Mouse (Mus musculus): ENCODE data around the gene Dnmt3l.
"Not testable (repeated sequence)": the region's sequence is repeated elsewhere in the genome, so short reads cannot be mapped to it uniquely, and the experiment has no call there.

Dnmt3l gene

DNA sequence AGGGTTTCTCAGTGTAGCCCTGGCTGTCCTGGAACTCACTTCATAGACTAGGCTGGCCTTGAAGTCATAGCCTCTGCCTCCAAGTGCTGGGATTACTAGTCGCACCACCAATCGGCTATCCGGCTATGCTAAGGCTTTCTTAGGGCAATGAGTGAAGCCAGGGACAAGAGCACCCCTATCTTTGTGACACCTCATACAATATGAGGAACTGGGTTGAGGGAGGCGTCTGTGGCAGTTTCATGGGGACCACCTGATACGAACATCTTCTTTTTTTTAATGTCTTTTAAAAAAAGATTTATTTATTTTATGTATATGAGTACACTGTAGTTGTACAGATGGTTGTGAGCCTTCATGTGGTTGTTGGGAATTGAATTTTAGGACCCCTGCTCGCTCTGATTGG lies 44.0 kb downstream of the Dnmt3l start:
- DNase-seq (ENCODE audit: low spot score): no peak

DNA sequence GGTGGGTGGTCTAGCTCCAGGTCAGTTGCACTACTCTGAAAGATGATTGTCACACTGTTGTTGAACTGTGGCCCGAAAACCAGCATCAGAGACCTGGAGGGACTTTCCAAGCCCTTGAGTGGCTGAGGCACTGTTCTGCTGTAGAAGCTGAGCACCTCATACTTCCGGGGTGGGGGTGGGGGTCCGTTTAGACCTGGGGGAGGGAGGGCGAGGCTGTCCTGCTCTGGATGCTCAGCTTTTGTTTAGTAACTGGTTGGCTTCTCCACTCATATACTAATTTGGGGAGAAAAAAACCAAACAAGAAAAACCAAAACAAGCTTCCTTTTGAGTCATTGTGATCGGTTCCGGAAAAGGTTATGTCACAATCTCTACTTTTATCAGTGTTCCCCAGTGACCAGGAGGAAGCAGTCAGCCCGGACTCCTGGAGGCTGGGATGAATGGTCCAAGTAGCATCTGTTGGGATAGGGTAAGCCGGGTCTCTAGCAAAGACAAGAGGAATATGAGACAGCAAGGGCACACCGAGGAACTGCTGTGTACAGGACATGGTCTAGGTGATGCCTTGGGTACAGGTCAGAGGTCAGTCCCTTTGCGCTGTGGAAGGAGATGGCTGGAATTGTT lies 44.8 kb downstream of the Dnmt3l start:
- peak; percentile 72 for DNase-seq (ENCODE audit: low spot score)

DNA sequence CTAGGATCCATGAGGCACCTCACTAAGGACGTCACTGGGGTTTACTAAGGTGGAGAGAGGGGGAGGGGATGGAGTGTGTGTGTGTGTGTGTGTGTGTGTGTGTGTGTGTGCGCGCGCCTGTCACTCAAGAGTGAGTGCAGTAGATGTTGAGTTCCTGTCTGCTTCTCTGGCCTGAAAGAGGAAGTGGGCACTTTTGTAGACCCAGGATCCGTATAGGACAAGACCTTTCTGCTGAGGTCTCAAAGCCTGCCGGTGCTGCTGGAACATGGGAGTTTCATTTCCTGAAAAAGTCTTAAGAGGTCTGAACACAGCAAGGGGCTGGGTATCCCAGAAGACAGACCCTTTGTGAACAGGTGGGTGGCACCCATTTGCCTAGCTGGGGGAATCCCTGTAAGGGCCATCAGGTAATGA lies 45.4 kb downstream of the Dnmt3l start:
- DNase-seq (ENCODE audit: low spot score): peak; percentile 61

DNA sequence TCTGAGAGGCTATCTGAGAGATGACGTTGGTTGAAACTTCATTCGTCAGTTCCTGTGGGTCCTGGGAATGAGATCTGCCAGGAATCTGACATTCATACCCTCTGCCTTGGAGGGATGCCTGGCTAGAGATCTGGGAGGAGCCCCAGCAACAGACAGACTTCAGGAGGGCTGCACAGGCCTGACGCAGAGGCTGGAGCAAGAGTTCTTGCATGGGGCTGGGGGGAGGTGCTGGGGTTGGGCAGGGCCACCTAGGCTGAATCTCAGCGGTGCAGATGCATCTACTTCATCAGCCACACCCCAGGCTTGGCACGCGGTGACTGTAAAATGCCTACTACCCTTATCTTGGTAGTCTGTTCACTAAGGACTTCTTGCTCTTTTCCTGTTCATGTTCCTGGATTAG lies 48.5 kb downstream of the Dnmt3l start:
- no peak for DNase-seq (ENCODE audit: low spot score)

DNA sequence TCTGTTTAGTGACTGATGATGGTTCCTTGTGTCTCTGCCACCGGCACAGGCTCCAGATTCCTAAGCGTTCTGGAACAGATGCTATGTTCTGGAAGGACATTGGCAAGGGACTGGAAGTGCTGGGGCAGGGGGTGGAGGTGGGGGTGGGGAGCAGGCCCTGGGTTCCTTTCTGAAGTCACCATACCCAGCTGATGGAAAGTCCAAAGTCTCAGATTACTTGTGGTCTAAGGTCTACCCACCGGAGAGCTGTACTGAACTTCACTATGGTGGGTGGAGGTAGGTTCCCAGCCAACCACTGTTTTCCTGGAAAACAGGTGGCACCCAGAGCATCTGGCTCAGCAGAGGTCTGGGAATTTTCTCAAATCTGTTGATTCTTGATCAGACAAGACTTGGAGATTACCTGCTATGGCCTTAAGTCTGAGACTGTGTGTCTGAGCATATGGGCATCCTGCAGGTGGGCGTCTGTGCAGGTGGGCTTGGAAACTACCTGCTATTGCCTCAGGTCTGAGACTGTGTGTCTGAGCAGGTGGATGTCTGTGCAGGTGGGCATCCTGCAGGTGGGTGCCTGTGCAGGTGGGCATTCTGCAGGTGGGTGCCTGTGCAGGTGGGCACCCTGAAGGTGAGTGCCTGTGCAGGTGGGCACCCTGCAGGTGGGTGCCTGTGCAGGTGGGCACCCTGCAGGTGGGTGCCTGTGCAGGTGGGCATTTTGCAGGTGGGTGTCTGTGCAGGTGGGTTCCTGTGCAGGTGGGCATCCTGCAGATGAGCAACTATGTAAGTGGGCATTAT lies 49.2 kb downstream of the Dnmt3l start:
- no peak for DNase-seq (ENCODE audit: low spot score)

DNA sequence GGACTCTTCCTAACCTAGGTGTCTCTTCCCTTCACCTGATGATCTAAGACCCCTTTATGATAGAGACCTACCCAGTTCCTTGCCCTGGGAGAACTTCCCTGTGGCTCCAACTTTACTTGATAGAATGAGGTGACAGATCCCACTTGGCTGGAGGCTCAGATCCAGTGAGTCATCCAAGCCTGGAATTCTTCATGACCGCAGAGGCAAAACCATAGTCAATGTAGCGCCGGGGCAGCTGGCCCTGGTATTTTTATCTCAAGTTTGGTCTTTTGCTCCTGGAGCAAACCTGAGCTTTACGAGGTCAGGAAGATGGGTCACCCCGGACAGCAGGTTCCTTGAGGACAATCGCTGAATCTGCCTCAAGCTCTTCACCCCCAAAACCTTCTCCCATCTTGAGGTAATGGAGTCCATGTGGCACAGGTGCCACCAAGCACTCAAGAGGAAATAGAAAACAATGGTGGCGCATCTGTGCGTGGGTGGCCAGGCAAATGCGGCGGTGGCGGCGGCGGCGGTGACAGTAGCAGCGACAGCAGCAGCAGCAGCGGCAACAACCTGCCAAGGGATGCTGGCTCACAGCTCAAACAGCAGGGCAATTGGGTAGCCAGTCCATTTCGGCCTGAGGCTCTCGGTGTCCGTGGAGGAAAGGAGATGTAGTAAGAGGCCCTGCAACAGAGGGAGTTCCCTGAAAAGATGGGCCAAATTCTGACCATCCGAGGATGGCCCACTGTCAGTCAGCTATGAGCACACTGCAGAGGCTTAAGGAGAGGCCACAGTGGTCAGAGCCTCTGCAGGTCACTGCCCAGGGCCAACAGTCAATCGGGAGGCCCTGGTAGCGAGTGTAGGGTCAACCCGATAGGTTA lies 50.3 kb downstream of the Dnmt3l start:
- no peak for DNase-seq (ENCODE audit: low spot score)

DNA sequence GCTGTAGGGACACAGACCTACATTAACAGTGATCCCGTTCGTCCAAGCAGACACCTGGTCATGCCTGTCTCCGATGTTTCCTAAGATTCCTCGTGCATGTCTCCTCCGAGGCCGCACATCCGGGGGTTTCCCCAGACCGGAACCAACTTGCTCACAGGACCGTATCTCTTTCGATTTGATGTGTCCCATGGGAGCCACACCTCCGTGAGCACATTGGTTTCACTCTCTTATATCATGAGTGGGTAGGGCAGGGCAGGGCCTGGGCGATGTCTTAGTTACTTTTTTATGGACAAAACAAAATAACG lies 50.9 kb downstream of the Dnmt3l start:
- DNase-seq (ENCODE audit: low spot score): peak; percentile 27

DNA sequence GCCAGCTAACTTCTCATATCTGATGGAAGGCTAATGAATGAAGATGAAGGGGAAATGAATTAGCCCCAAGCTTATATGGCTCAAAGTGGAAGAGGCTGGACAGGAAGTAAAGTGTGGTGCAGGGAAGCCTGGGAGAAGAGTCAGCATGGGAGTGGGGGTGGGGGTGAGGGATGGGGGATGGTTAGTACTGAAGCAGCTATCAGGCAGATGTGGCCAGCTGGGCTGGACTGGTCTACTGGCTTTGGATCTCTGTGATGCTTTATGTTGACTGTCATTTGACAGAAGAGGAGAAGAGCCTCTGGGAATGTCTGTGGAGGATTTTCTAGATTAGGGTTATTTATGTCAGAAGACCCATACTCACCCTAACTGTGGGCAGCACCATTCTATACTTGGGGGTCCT lies 53.5 kb downstream of the Dnmt3l start:
- no peak for DNase-seq (ENCODE audit: low spot score)

DNA sequence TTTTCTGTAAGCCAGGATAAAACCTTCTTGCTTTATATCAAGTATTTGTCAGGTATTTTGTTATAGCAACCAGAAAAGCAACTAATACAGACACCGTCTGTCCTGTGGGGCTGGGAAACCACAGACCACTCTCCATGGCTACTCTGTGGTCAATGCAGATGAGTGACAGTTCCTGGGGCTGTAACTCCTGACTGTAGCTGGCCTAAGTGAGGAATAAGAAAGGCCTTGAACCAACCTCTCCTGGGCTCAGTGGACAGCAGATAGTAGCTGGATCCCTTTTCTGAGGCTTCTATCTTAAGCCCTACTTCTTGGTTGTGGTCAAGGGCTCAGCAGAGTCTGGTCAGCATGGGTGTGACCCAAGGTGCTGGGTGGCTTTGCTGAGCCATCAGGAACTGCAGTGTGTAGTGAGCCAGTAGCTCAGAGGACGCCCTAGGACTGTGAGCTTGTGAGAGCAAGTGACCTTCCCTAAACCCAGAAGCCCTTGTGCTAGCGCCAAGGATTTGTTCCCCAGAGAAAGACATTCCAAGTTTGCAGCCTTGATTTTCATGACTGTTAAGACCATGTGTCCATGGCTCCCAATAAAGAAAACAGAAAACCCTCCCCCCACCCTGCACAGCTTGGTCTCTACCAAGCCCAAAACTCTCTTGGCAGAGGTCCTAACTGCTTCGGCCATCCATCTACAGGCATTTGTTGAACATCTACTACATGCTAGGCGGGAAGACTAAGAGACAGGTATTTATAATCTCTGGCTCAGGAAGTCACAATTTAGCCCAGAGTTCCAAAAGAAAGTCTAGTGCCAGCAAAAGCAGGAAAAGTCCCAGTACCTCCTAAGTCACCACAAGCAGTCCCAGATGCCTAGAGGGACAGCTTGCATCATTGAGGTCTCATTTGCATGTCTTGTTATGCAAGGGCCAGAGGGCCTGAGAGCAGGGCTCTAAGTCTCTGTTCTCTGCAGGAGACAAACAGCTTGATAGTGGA lies 54.5 kb downstream of the Dnmt3l start:
- no peak for DNase-seq (ENCODE audit: low spot score)

DNA sequence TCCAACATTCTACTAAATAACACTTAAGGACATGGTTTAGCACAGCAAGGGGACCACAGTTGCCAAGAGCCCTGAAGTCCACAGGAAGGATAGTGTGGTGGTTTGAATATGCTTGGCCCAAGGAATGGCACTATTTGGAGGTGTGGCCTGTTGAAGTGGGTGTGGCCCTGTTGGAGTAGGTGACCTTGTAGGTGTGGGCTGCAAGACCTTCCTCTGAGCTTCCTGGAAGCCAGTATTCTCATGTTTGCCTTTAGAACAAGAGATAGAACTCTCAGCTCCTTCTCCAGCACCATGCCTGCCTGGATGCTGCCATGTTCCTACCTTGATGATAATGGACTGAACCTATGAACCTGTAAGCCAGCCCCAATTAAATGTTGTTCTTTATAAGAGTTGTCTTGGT lies 58.1 kb downstream of the Dnmt3l start:
- DNase-seq (ENCODE audit: low spot score): not testable (repeated sequence)

DNA sequence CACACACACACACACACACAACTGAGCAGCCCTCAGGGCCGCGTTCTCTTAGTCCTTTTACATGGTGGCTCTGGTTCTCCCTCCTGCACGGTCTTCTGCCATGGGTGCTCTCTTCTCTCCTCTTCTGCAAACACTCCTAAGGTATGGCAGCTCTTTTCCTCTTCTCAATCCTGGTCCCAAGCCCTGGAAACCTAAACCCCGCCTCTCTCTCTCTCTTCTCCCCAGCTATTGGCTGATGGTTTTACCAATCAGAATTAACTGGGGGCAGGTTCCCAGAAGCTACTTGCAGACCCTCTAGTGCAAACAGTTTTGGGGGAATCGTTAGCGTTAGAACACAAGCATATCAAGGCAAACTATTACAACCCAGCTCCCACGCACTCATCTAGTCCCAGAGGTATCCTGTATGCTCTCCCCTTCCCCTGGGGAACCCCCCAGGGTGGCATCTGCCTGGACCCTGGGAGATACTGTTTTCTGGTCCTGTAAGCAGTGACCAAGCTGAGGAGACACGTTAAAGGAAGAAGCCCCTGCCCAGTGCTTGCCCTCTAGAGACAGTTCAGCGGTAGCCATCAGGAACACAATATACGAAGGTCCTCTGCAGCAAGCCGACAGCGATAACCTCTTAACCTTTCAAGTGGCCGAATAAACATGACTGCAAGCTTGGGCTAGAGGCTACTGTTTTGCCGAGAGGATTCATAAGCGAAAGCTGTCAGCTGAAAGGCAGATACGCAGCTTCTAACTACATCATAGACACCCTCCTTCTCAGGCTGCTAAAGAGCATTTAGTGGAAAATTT lies 59.4 kb downstream of the Dnmt3l start:
- no peak for DNase-seq (ENCODE audit: low spot score)

DNA sequence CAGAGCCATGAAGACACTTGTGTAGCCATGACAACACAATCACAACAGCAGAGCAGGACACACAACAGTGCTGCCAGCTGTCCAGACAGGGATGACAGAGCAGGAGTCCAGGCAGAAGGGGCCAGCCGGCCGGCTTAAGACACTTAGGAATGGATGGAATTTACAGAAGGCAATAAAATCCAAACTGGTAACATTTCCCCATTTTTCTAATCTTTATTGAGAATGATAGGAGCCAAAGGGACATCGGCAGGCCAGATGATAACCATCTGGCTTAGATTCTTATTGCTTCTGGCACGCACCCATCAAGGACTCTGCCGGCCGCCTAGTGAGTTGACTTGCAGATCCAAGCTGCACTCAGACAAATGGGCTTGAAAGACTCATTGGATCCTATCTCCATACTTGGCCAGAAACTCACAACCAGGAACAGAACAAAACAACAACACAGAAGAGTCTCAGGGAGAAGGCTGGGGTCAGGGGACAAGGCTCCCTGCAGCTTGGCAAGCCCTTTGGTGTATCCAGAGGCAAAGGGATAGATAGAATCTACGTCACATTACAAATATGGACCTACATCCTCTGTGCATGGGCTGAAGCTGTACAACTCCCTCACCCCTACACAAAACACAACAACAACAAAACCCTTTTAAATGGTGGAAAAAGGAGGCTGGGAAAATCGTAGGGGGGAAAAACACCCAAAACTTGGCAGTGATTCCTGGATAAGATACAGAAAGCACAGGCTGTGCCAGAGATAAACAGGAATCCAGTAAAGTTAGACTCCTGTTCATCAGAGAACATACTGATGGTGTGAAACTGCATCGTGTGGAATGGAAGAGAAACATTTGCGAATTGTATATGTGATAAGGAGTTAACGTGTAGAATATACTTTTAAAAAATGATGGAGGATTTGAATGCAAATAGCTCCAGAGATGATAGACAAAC lies 63.1 kb downstream of the Dnmt3l start:
- DNase-seq (ENCODE audit: low spot score): no peak

DNA sequence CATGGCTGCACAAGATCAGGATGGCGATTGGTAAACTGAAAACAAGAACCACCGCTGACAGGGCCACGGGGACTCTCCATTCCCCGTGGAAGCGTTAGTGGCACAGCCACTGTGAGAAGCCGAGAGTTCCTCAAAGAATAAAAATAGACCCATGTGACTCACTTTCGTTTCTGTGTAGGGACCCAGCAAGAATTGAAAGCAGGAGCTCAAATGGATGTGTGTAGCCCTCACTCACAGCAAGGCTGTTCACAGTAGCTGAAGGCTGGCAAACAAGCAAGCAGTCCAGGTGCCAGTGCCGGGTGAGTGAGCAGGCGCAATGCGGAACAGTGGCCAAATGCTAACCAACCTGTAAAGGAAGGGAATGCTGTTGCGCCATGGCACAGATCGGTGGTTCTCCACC lies 63.8 kb downstream of the Dnmt3l start:
- no peak for DNase-seq (ENCODE audit: low spot score)

All from T-cell, adult 2 months (primary cell).